Mouse (Mus musculus) ES-Bruce4 (cell line): ENCODE results near the gene Gm11541. TPM values are rescaled to one million over a fixed set of nuclear protein-coding genes. Genes with fewer than 3 reads are reported as not detected.
A peak's percentile ranks its signal among the peaks of the same experiment; 100 is the strongest.

Experiments used
- H3K27ac ChIP-seq: 2 replicates; pipeline ENCODE4 v1.5.1; 2012; ENCODE audit warnings: low read length, inconsistent platforms; ENCODE audit not compliant: insufficient read depth
- H3K27me3 ChIP-seq: 2 replicates; pipeline ENCODE4 v1.6.1; 2012; ENCODE audit warnings: mild to moderate bottlenecking, low read length, inconsistent platforms; ENCODE audit not compliant: control insufficient read depth, poor library complexity, insufficient read depth, severe bottlenecking
- H3K36me3 ChIP-seq: 2 replicates; pipeline ENCODE4 v1.6.1; 2012; ENCODE audit warnings: inconsistent platforms, mild to moderate bottlenecking, low read length, moderate library complexity; ENCODE audit not compliant: control insufficient read depth, poor library complexity, insufficient read depth, severe bottlenecking
- H3K4me1 ChIP-seq: one replicate; pipeline ENCODE4 v1.8.1; 2011; ENCODE audit warnings: low read length; ENCODE audit not compliant: control insufficient read depth, insufficient read depth
- H3K4me3 ChIP-seq: 2 replicates; pipeline ENCODE4 v1.5.1; 2011; ENCODE audit warnings: low read depth, mild to moderate bottlenecking, low read length
- H3K9ac ChIP-seq: 2 replicates; pipeline ENCODE4 v1.6.1; 2012; ENCODE audit warnings: low read depth, mild to moderate bottlenecking, inconsistent platforms; ENCODE audit not compliant: poor library complexity, severe bottlenecking
- H3K9me3 ChIP-seq: replicated peaks from 2 replicates; pipeline ENCODE4 v1.6.1; 2012; ENCODE audit warnings: mild to moderate bottlenecking, low read length, inconsistent platforms; ENCODE audit not compliant: control insufficient read depth, poor library complexity, insufficient read depth, severe bottlenecking
- CTCF ChIP-seq: IDR thresholded peaks from one replicate; pipeline ENCODE4 v1.8.1; 2011; ENCODE audit warnings: low read depth, low read length
- EP300 ChIP-seq: IDR thresholded peaks from 2 replicates; pipeline ENCODE4 v1.6.1; 2011; ENCODE audit warnings: low read depth, low read length; ENCODE audit not compliant: insufficient read depth
- POLR2A ChIP-seq: IDR thresholded peaks from one replicate; pipeline ENCODE4 v1.8.1; 2011; ENCODE audit warnings: low read length; ENCODE audit not compliant: insufficient read depth
- polyA plus RNA-seq: library from polyadenylated mRNA; stranded (reverse); fragments of >200 nt; gene quantifications from 2 replicates; pipeline ENCODE4 v1.2.4, GENCODE M21; 2011; ENCODE audit warnings: low read depth; ENCODE audit not compliant: missing spikeins, insufficient read depth, insufficient read length

Gene Gm11541
- polyA plus RNA-seq, 1 experiment, result not detected

GRCm38 (mm10) chr11:94730261-94730660, 26.0 kb upstream of the Gm11541 start:
- H3K4me1 ChIP-seq, result peaks cover 2% of the 10 kb centered on the region
- TF ChIP-seq CTCF (peak; percentile 25), POLR2A (no peak)
- H3K9me3 ChIP-seq, result no peaks in the 10 kb centered on the region
- H3K27ac ChIP-seq, result no peak overlapping the region
- no peaks in the 10 kb centered on the region for H3K27me3 ChIP-seq
- no peak overlapping the region for H3K4me3 ChIP-seq
- H3K9ac ChIP-seq, result no peak overlapping the region
- no peaks in the 10 kb centered on the region for H3K36me3 ChIP-seq

- Histone ChIP-seq H3K9ac (no peak overlapping the region), H3K9me3 (no peaks in the 10 kb centered on the region)
Measured at GRCm38 (mm10) chr11:94729565-94729964, 25.3 kb upstream of the Gm11541 start.

GRCm38 (mm10) chr11:94728545-94728944, 24.2 kb upstream of the Gm11541 start:
- Histone ChIP-seq H3K36me3 (no peaks in the 10 kb centered on the region), H3K9ac (no peak overlapping the region), H3K4me1 (peaks cover 2% of the 10 kb centered on the region), H3K27ac (no peak overlapping the region), H3K9me3 (no peaks in the 10 kb centered on the region), H3K4me3 (no peak overlapping the region), H3K27me3 (no peaks in the 10 kb centered on the region)
- no peak for TF ChIP-seq CTCF
- no peak for TF ChIP-seq POLR2A
- TF ChIP-seq EP300, result no peak

More at GRCm38 (mm10) chr11:94729565-94729964, 25.3 kb upstream of the Gm11541 start:
- H3K36me3 ChIP-seq, result no peaks in the 10 kb centered on the region
- H3K4me1 ChIP-seq, result peaks cover 2% of the 10 kb centered on the region
- no peak overlapping the region for H3K27ac ChIP-seq
- no peak overlapping the region for H3K4me3 ChIP-seq
- TF ChIP-seq CTCF (peak; percentile 17), EP300 (no peak)
- no peaks in the 10 kb centered on the region for H3K27me3 ChIP-seq

GRCm38 (mm10) chr11:94727306-94727705, 23.0 kb upstream of the Gm11541 start:
- Histone ChIP-seq H3K4me1 (no peaks in the 10 kb centered on the region), H3K27ac (no peak overlapping the region), H3K4me3 (no peak overlapping the region), H3K27me3 (no peaks in the 10 kb centered on the region), H3K9me3 (no peaks in the 10 kb centered on the region), H3K9ac (no peak overlapping the region), H3K36me3 (no peaks in the 10 kb centered on the region)
- TF ChIP-seq EP300, result no peak
- no peak for TF ChIP-seq CTCF
- no peak for TF ChIP-seq POLR2A

- no peak overlapping the region for H3K4me3 ChIP-seq
- no peak for TF ChIP-seq POLR2A
- TF ChIP-seq EP300, result no peak
- no peak for TF ChIP-seq CTCF
- H3K27me3 ChIP-seq, result no peaks in the 10 kb centered on the region
- H3K9ac ChIP-seq, result no peak overlapping the region
- no peaks in the 10 kb centered on the region for H3K9me3 ChIP-seq
- H3K27ac ChIP-seq, result no peak overlapping the region
- H3K36me3 ChIP-seq, result no peaks in the 10 kb centered on the region
- H3K4me1 ChIP-seq, result no peaks in the 10 kb centered on the region
Measured at GRCm38 (mm10) chr11:94719216-94719615, 14.9 kb upstream of the Gm11541 start.

- no peak overlapping the region for H3K9ac ChIP-seq
- no peak overlapping the region for H3K4me3 ChIP-seq
- no peaks in the 10 kb centered on the region for H3K27me3 ChIP-seq
- no peaks in the 10 kb centered on the region for H3K9me3 ChIP-seq
- no peaks in the 10 kb centered on the region for H3K36me3 ChIP-seq
- TF ChIP-seq CTCF, result no peak
- TF ChIP-seq EP300, result no peak
- TF ChIP-seq POLR2A, result no peak
- no peak overlapping the region for H3K27ac ChIP-seq
- H3K4me1 ChIP-seq, result no peaks in the 10 kb centered on the region
Measured at GRCm38 (mm10) chr11:94718113-94718909, 14.0 kb upstream of the Gm11541 start.
